Mouse (Mus musculus) ES-E14 (cell line): ENCODE data around the gene Rab11b. TPM values are rescaled to one million over a fixed set of nuclear protein-coding genes. Genes with fewer than 3 reads are reported as not detected.

ENCODE experiments used
- DNase-seq: peaks from one replicate; pipeline ENCODE4 v3.0.0-alpha.2; 2013; ENCODE audit warnings: low read depth, low spot score
- H3K27ac ChIP-seq: 2 replicates; pipeline ENCODE4 v1.5.1; 2012; ENCODE audit warnings: low read depth, mild to moderate bottlenecking, low read length, moderate library complexity, mixed read lengths; ENCODE audit not compliant: poor library complexity, insufficient read depth, severe bottlenecking
- H3K36me3 ChIP-seq: 2 replicates; pipeline ENCODE4 v1.6.1; 2012; ENCODE audit warnings: mild to moderate bottlenecking, low read length, moderate library complexity, mixed read lengths; ENCODE audit not compliant: control insufficient read depth, poor library complexity, insufficient read depth, severe bottlenecking
- H3K4me1 ChIP-seq, 2 experiments: fragments of 150-350 bp in 1 of 2; sonication (generic) in 1 of 2; 2 replicates each; pipeline ENCODE4 v1.6.1; 2012; ENCODE audit warnings: low read length in 2 of 2, mild to moderate bottlenecking in 1 of 2, mixed read lengths in 1 of 2; ENCODE audit not compliant: control insufficient read depth in 2 of 2, insufficient read depth in 2 of 2, poor library complexity in 1 of 2
- H3K4me3 ChIP-seq, 2 experiments: fragments of 150-350 bp in 1 of 2; sonication (generic) in 1 of 2; 2 replicates each; pipeline ENCODE4 v1.5.1; 2012; ENCODE audit warnings: low read length in 2 of 2, low read depth in 1 of 2, mild to moderate bottlenecking in 1 of 2, mixed read lengths in 1 of 2; ENCODE audit not compliant: insufficient read depth in 1 of 2, poor library complexity in 1 of 2, severe bottlenecking in 1 of 2
- H3K9ac ChIP-seq: 2 replicates; pipeline ENCODE4 v1.6.1; 2012; ENCODE audit warnings: low read depth, mild to moderate bottlenecking, low read length, mixed read lengths; ENCODE audit not compliant: poor library complexity, insufficient read depth, severe bottlenecking
- H3K9me3 ChIP-seq: fragments of 150-350 bp; sonication (generic); 2 replicates; pipeline ENCODE4 v1.6.1; 2012; ENCODE audit warnings: low read depth, mild to moderate bottlenecking, low read length; ENCODE audit not compliant: control insufficient read depth, insufficient read depth
- CHD2 ChIP-seq: IDR thresholded peaks from 2 replicates; pipeline ENCODE4 v1.6.1; 2014; ENCODE audit warnings: mild to moderate bottlenecking, low read depth, low read length, inconsistent platforms
- HCFC1 ChIP-seq: IDR thresholded peaks from 2 replicates; pipeline ENCODE4 v1.6.1; 2012; ENCODE audit warnings: low read length, inconsistent platforms, borderline replicate concordance; ENCODE audit not compliant: insufficient read depth
- MAFK ChIP-seq: IDR thresholded peaks from 2 replicates; pipeline ENCODE4 v1.6.1; 2014; ENCODE audit warnings: mild to moderate bottlenecking, low read depth, low read length, inconsistent platforms; ENCODE audit not compliant: insufficient read depth
- ZC3H11A ChIP-seq: IDR thresholded peaks from 2 replicates; pipeline ENCODE4 v1.6.1; 2012; ENCODE audit warnings: low read depth, mild to moderate bottlenecking, inconsistent platforms, low read length, borderline replicate concordance
- ZNF384 ChIP-seq: IDR thresholded peaks from 2 replicates; pipeline ENCODE4 v1.6.1; 2012; ENCODE audit warnings: low read depth, low read length, inconsistent platforms
- in situ Hi-C, 2 experiments: fragments of 600-800 bp; cut with MboI; formaldehyde crosslinking; loops; one replicate each; pipeline ENCODE4 v1.15.1; 2025; ENCODE audit warnings: low sequenced_read_pairs in 2 of 2, inconsistent platforms in 1 of 2; ENCODE audit not compliant: unreplicated experiment in 2 of 2
- total RNA-seq: library from RNA; depleted of rRNA; stranded (reverse); fragments of 300-350 nt; gene quantifications from 2 replicates; pipeline ENCODE4 v1.2.3, GENCODE M21; 2012

Rab11b gene
- total RNA-seq, 1 experiment = 34.8 TPM

- Histone ChIP-seq H3K27ac (no peak overlapping the region), H3K4me1 (peaks cover 10 to 18% of the 10 kb centered on the region in 2 experiments; a peak in 2 of 4 replicates), H3K36me3 (no peaks in the 10 kb centered on the region; the same call in 1 of the 2 replicates), H3K4me3 (no peak overlapping the region), H3K9me3 (no peaks in the 10 kb centered on the region), H3K9ac (no peak overlapping the region)
- TF ChIP-seq ZNF384 (no peak), MAFK (no peak), HCFC1 (no peak), ZC3H11A (no peak), CHD2 (no peak)
- in situ Hi-C loops = no loop called here
- peak; percentile 24 for DNase-seq
These were observed 5.7 kb downstream of the Rab11b start for GRCm38 (mm10) chr17:33754656-33755055.

- no peak for TF ChIP-seq HCFC1
- TF ChIP-seq ZNF384 = no peak
- TF ChIP-seq MAFK = no peak
- no peak for TF ChIP-seq ZC3H11A
- TF ChIP-seq CHD2 = no peak
- Histone ChIP-seq H3K9ac (no peak overlapping the region), H3K27ac (no peak overlapping the region), H3K36me3 (peaks cover 21% of the 10 kb centered on the region), H3K4me3 (no peak overlapping the region), H3K4me1 (peaks cover 7 to 9% of the 10 kb centered on the region in 2 experiments; a peak in 2 of 4 replicates), H3K9me3 (no peaks in the 10 kb centered on the region)
- no peak for DNase-seq
- in situ Hi-C loops = no loop called here
These were observed 8.0 kb downstream of the Rab11b start for GRCm38 (mm10) chr17:33752297-33752696.

GRCm38 (mm10) chr17:33751181-33751580 is 9.1 kb downstream of the Rab11b start:
- no peak for DNase-seq
- TF ChIP-seq MAFK (no peak), ZNF384 (no peak), HCFC1 (no peak), CHD2 (no peak), ZC3H11A (no peak)
- no peak overlapping the region for H3K4me3 ChIP-seq
- peaks cover 0 to 6% of the 10 kb centered on the region in 2 experiments; a peak in 1 of 4 replicates for H3K4me1 ChIP-seq
- no peak overlapping the region for H3K27ac ChIP-seq
- H3K9ac ChIP-seq = no peak overlapping the region
- in situ Hi-C loops = no loop called here
- H3K36me3 ChIP-seq = peaks cover 22% of the 10 kb centered on the region
- H3K9me3 ChIP-seq = no peaks in the 10 kb centered on the region; the same call in 1 of the 2 replicates

GRCm38 (mm10) chr17:33749451-33749850 is 10.9 kb downstream of the Rab11b start:
- TF ChIP-seq ZC3H11A (no peak), ZNF384 (no peak), HCFC1 (no peak), MAFK (no peak)
- Histone ChIP-seq H3K4me3 (no peak overlapping the region), H3K9me3 (no peaks in the 10 kb centered on the region; the same call in 1 of the 2 replicates), H3K36me3 (peaks cover 30% of the 10 kb centered on the region), H3K9ac (no peak overlapping the region), H3K4me1 (no peaks in the 10 kb centered on the region), H3K27ac (no peak overlapping the region)
- DNase-seq = no peak
- in situ Hi-C loops = no loop called here

GRCm38 (mm10) chr17:33746011-33746410 is 14.3 kb downstream of the Rab11b start:
- Histone ChIP-seq H3K9me3 (peaks cover 3% of the 10 kb centered on the region; the same call in 1 of the 2 replicates), H3K9ac (no peak overlapping the region), H3K4me1 (no peaks in the 10 kb centered on the region), H3K27ac (no peak overlapping the region), H3K36me3 (peaks cover 30% of the 10 kb centered on the region), H3K4me3 (no peak overlapping the region)
- in situ Hi-C loops = no loop called here
- TF ChIP-seq MAFK (no peak), CHD2 (no peak), ZNF384 (no peak), HCFC1 (no peak), ZC3H11A (no peak)
- DNase-seq = no peak
